33 mouse cellular contexts compared by ENCODE assay signal in genomic region chr6:52153270-52153669, GRCm38 (mm10). TPM values are rescaled to one million over a fixed set of nuclear protein-coding genes. Genes with fewer than 3 reads are reported as not detected.
DNase-seq lines count a peak whose midpoint lies in the region; ATAC-seq and TF ChIP-seq lines count a peak whose summit lies in the region.
"Had no signal": no experiment of that assay in that cellular context is flagged by ENCODE, and none has a peak within 500 bp of the region (broad histone marks: within the 10 kb centered on the region; RNA-seq: fewer than 3 reads in every experiment).

No protein-coding gene starts in this region.

- TF ChIP-seq POLR2A in liver, adult 2 months (IDR thresholded peaks at IDR 0.05; ENCODE audit: extremely low read depth, insufficient read depth, low read length), result no peak

- no peak overlapping the region for H3K27ac ChIP-seq in liver, adult 2 months (replicated peaks; ENCODE audit: insufficient read depth, low read depth, low read length)
- H3K27ac ChIP-seq in liver, embryonic 12.5 days, result no peak overlapping the region
- H3K27ac ChIP-seq in embryonic facial prominence, embryonic 11.5 days (replicated peaks; ENCODE audit: low read depth, low read length), result no peak overlapping the region
- no peak overlapping the region for H3K27ac ChIP-seq in forebrain, embryonic 11.5 days (ENCODE audit: low read depth, low read length)
- H3K27ac ChIP-seq: embryonic facial prominence, embryonic 15.5 days; heart, adult 2 months; heart, embryonic 13.5 days; hindbrain, embryonic 15.5 days; intestine, embryonic 15.5 days; limb, embryonic 12.5 days; liver, embryonic 13.5 days; stomach, embryonic 15.5 days had no signal

- no peaks in the 10 kb centered on the region for H3K79me2 ChIP-seq in liver, adult 2 months (ENCODE audit: control insufficient read depth, insufficient read depth, low read length)

- ATAC-seq in liver, embryonic 12.5 days, result no peak
- ATAC-seq in embryonic facial prominence, embryonic 11.5 days (replicated peaks; ENCODE audit: insufficient number of reproducible peaks, low FRiP score, low TSS enrichment, low read depth), result no peak
- no peak for ATAC-seq in forebrain, embryonic 11.5 days (replicated peaks; ENCODE audit: low FRiP score)
- ATAC-seq: forebrain, postnatal 0 days; intestine, embryonic 15.5 days; midbrain, embryonic 16.5 days had no signal

- H3K27me3 ChIP-seq in liver, adult 2 months (ENCODE audit: control insufficient read depth, insufficient read depth, low read length), result peaks cover 12% of the 10 kb centered on the region; the same call in 1 of the 2 replicates
- peaks cover 91% of the 10 kb centered on the region for H3K27me3 ChIP-seq in liver, embryonic 12.5 days (replicated peaks)
- H3K27me3 ChIP-seq in embryonic facial prominence, embryonic 11.5 days (ENCODE audit: control insufficient read depth, insufficient read depth, low read length), result peaks cover 76% of the 10 kb centered on the region
- H3K27me3 ChIP-seq in forebrain, embryonic 11.5 days (ENCODE audit: control insufficient read depth, insufficient read depth, low read length), result peaks cover 95% of the 10 kb centered on the region

- H3K9me3 ChIP-seq in liver, embryonic 12.5 days (replicated peaks), result no peaks in the 10 kb centered on the region
- H3K9me3 ChIP-seq in embryonic facial prominence, embryonic 11.5 days (replicated peaks; ENCODE audit: control insufficient read depth, low read length), result no peaks in the 10 kb centered on the region
- no peaks in the 10 kb centered on the region for H3K9me3 ChIP-seq in forebrain, embryonic 11.5 days (ENCODE audit: control insufficient read depth, low read length)
- H3K9me3 ChIP-seq: embryonic facial prominence, embryonic 15.5 days; heart, embryonic 13.5 days; hindbrain, embryonic 15.5 days; intestine, embryonic 15.5 days; limb, embryonic 12.5 days; liver, embryonic 13.5 days; stomach, embryonic 15.5 days had no signal

- DNase-seq in liver, adult 2 months (ENCODE audit: extremely low read depth, low read depth, low spot score), result peak; percentile 25
- DNase-seq in ES-CJ7 (ENCODE audit: low read depth, low spot score) (peak; percentile 66), R1 (ENCODE audit: low read depth, low spot score) (peak; percentile 63)
- DNase-seq in embryonic facial prominence, embryonic 11.5 days (ENCODE audit: low spot score), result peak; percentile 24
- no peak for DNase-seq in forebrain, embryonic 11.5 days (ENCODE audit: low spot score)
- DNase-seq in cerebellum, adult 18-20 months, result no peak
- DNase-seq: adrenal gland, postnatal 14 days; cerebellum, adult 9-11 months; forebrain, postnatal 0 days; gastrocnemius, postnatal 14 days; heart, adult 2 months; kidney, adult 8-10 months; kidney, postnatal 14 days; liver, embryonic 13.5 days; lung, adult 2 months; lung, postnatal 36 days; right cerebral cortex, adult 18-20 months; right cerebral cortex, postnatal 4 days; thymus, postnatal 4 days had no signal

- H3K4me2 ChIP-seq in liver, embryonic 12.5 days, result no peak overlapping the region
- H3K4me2 ChIP-seq in embryonic facial prominence, embryonic 11.5 days (ENCODE audit: low read depth, low read length), result no peak overlapping the region
- no peak overlapping the region for H3K4me2 ChIP-seq in forebrain, embryonic 11.5 days (ENCODE audit: low read depth, low read length, severe bottlenecking)
- H3K4me2 ChIP-seq: embryonic facial prominence, embryonic 15.5 days; heart, embryonic 13.5 days; hindbrain, embryonic 15.5 days; intestine, embryonic 15.5 days; limb, embryonic 12.5 days; liver, embryonic 13.5 days; stomach, embryonic 15.5 days had no signal

- TF ChIP-seq CTCF in liver, adult 2 months (IDR thresholded peaks at IDR 0.05; ENCODE audit: low read depth, low read length), result no peak

- no peak overlapping the region for H3K9ac ChIP-seq in liver, adult 2 months (ENCODE audit: low read depth, low read length)
- H3K9ac ChIP-seq in liver, embryonic 12.5 days, result no peak overlapping the region
- no peak overlapping the region for H3K9ac ChIP-seq in embryonic facial prominence, embryonic 11.5 days (replicated peaks; ENCODE audit: low read length)
- H3K9ac ChIP-seq in forebrain, embryonic 11.5 days (ENCODE audit: low read length), result no peak overlapping the region
- H3K9ac ChIP-seq: embryonic facial prominence, embryonic 15.5 days; forebrain, postnatal 0 days; heart, embryonic 13.5 days; hindbrain, embryonic 15.5 days; intestine, embryonic 15.5 days; limb, embryonic 12.5 days; liver, embryonic 13.5 days; stomach, embryonic 15.5 days had no signal

- H3K36me3 ChIP-seq in liver, adult 2 months (ENCODE audit: control insufficient read depth, insufficient read depth, low read length), result no peaks in the 10 kb centered on the region
- H3K36me3 ChIP-seq in liver, embryonic 12.5 days, result no peaks in the 10 kb centered on the region
- H3K36me3 ChIP-seq in embryonic facial prominence, embryonic 11.5 days (replicated peaks; ENCODE audit: control insufficient read depth, insufficient read depth, low read depth, low read length), result no peaks in the 10 kb centered on the region
- no peaks in the 10 kb centered on the region for H3K36me3 ChIP-seq in forebrain, embryonic 11.5 days (ENCODE audit: control insufficient read depth, insufficient read depth, low read length)
- H3K36me3 ChIP-seq: embryonic facial prominence, embryonic 15.5 days; heart, embryonic 13.5 days; hindbrain, embryonic 15.5 days; intestine, embryonic 15.5 days; limb, embryonic 12.5 days; liver, embryonic 13.5 days; stomach, embryonic 15.5 days had no signal

- H3K4me3 ChIP-seq in liver, adult 2 months (ENCODE audit: insufficient read depth, low read depth, low read length), result no peak overlapping the region
- H3K4me3 ChIP-seq in liver, embryonic 12.5 days, result no peak overlapping the region
- no peak overlapping the region for H3K4me3 ChIP-seq in embryonic facial prominence, embryonic 11.5 days (ENCODE audit: low read depth, low read length)
- H3K4me3 ChIP-seq in forebrain, embryonic 11.5 days (ENCODE audit: low read depth, low read length), result no peak overlapping the region
- H3K4me3 ChIP-seq: embryonic facial prominence, embryonic 15.5 days; heart, adult 2 months; heart, embryonic 13.5 days; hindbrain, embryonic 15.5 days; intestine, embryonic 15.5 days; limb, embryonic 12.5 days; liver, embryonic 13.5 days; megakaryocyte, embryonic 14.5 days; stomach, embryonic 15.5 days had no signal

- H3K4me1 ChIP-seq in liver, adult 2 months (ENCODE audit: control insufficient read depth, insufficient read depth, low read length), result no peaks in the 10 kb centered on the region
- no peaks in the 10 kb centered on the region; the same call in 1 of the 2 replicates for H3K4me1 ChIP-seq in liver, embryonic 12.5 days
- H3K4me1 ChIP-seq in embryonic facial prominence, embryonic 11.5 days (ENCODE audit: control insufficient read depth, insufficient read depth, low read length), result 0 out of 2 replicates have a peak, but pooled peaks cover 3% of the 10 kb centered on the region
- H3K4me1 ChIP-seq in forebrain, embryonic 11.5 days (replicated peaks; ENCODE audit: control insufficient read depth, insufficient read depth, low read length), result no peaks in the 10 kb centered on the region

- 18% methylated on average over 6 of the region's 6 CpGs for WGBS in liver, adult 2 months
- WGBS in liver, embryonic 12.5 days (ENCODE audit: insufficient replicate concordance), result 6% methylated on average over 6 of the region's 6 CpGs
- WGBS in embryonic facial prominence, embryonic 11.5 days, result under 1% methylated on average over 6 of the region's 6 CpGs
- WGBS in forebrain, embryonic 11.5 days, result under 1% methylated on average over 6 of the region's 6 CpGs

RNA-seq across cellular contexts. Expression of gene Hoxa1, which starts 4.8 kb away (rescaled TPM):
- 0.13 TPM in 1 of 2 replicates, not detected in the other for total RNA-seq in liver, adult 2 months (2014; rRNA removed)
- polyA plus RNA-seq in liver, adult 2 months (2012; rRNA removed), result 0.10 and 0.18 TPM in 2 replicates
- 1.0 and 1.1 TPM in 2 replicates for polyA plus RNA-seq in liver, embryonic 12.5 days (2016; fragmentation: Nextera tagmentation; extraction: Ambion mirVana)
- polyA plus RNA-seq in embryonic facial prominence, embryonic 11.5 days (2014; fragmentation: Nextera tagmentation; extraction: Ambion mirVana), result 1.1 TPM in 2 replicates
- polyA plus RNA-seq in forebrain, embryonic 11.5 days (2014; fragmentation: Nextera tagmentation; extraction: Ambion mirVana), result 0.43 TPM in 1 of 2 replicates, not detected in the other
- total RNA-seq: common myeloid progenitor, adult 5-6 weeks; layer of hippocampus, adult 18-20 months; layer of hippocampus, postnatal 14 days; left cerebral cortex, adult 8-10 months had no signal
- polyA plus RNA-seq: forebrain, postnatal 0 days; midbrain, embryonic 16.5 days had no signal

RNA-seq across cellular contexts. Expression of gene Hoxa2, which starts 11.4 kb away (rescaled TPM):
- total RNA-seq in liver, adult 2 months (2014; rRNA removed), result 0.09 and 0.40 TPM in 2 replicates
- 0.27 and 0.34 TPM in 2 replicates for polyA plus RNA-seq in liver, adult 2 months (2012; rRNA removed)
- 1.4 TPM in 2 replicates for polyA plus RNA-seq in liver, embryonic 12.5 days (2016; fragmentation: Nextera tagmentation; extraction: Ambion mirVana)
- 19.4 and 24.1 TPM in 2 replicates for polyA plus RNA-seq in embryonic facial prominence, embryonic 11.5 days (2014; fragmentation: Nextera tagmentation; extraction: Ambion mirVana)
- polyA plus RNA-seq in forebrain, embryonic 11.5 days (2014; fragmentation: Nextera tagmentation; extraction: Ambion mirVana), result not detected in 2 replicates
- total RNA-seq: common myeloid progenitor, adult 5-6 weeks; forebrain, postnatal 0 days; layer of hippocampus, adult 18-20 months; layer of hippocampus, postnatal 14 days; left cerebral cortex, adult 8-10 months had no signal
- polyA plus RNA-seq: forebrain, postnatal 0 days had no signal

RNA-seq across cellular contexts. Expression of gene 5730596B20Rik, which starts 24.0 kb away (rescaled TPM):
- total RNA-seq in liver, adult 2 months (2014; rRNA removed), result 0.09 TPM in 1 of 2 replicates, not detected in the other
- 0.02 TPM in 2 replicates for polyA plus RNA-seq in liver, adult 2 months (2012; rRNA removed)
- 0.29 TPM in 2 replicates for polyA plus RNA-seq in liver, embryonic 12.5 days (2016; fragmentation: Nextera tagmentation; extraction: Ambion mirVana)
- 0.13 and 0.22 TPM in 2 replicates for polyA plus RNA-seq in embryonic facial prominence, embryonic 11.5 days (2014; fragmentation: Nextera tagmentation; extraction: Ambion mirVana)
- polyA plus RNA-seq in forebrain, embryonic 11.5 days (2014; fragmentation: Nextera tagmentation; extraction: Ambion mirVana), result not detected in 2 replicates
- total RNA-seq: common myeloid progenitor, adult 5-6 weeks; forebrain, postnatal 0 days; heart, adult 2 months; heart, postnatal 25 days; layer of hippocampus, adult 18-20 months; layer of hippocampus, postnatal 14 days; left cerebral cortex, adult 8-10 months had no signal
- polyA plus RNA-seq: embryonic facial prominence, embryonic 15.5 days; forebrain, postnatal 0 days; heart, adult 2 months; midbrain, embryonic 16.5 days had no signal

RNA-seq across cellular contexts. Expression of gene Hoxa4, which starts 38.3 kb away (rescaled TPM):
- total RNA-seq in liver, adult 2 months (2014; rRNA removed), result 0.28 TPM in 1 of 2 replicates, not detected in the other
- polyA plus RNA-seq in liver, adult 2 months (2012; rRNA removed), result 0.23 and 0.39 TPM in 2 replicates
- 0.79 and 0.92 TPM in 2 replicates for polyA plus RNA-seq in liver, embryonic 12.5 days (2016; fragmentation: Nextera tagmentation; extraction: Ambion mirVana)
- polyA plus RNA-seq in embryonic facial prominence, embryonic 11.5 days (2014; fragmentation: Nextera tagmentation; extraction: Ambion mirVana), result 0.31 and 0.34 TPM in 2 replicates
- not detected in 2 replicates for polyA plus RNA-seq in forebrain, embryonic 11.5 days (2014; fragmentation: Nextera tagmentation; extraction: Ambion mirVana)
- total RNA-seq: forebrain, postnatal 0 days; layer of hippocampus, adult 18-20 months; layer of hippocampus, postnatal 14 days; left cerebral cortex, adult 8-10 months had no signal
- polyA plus RNA-seq: forebrain, postnatal 0 days; midbrain, embryonic 16.5 days had no signal

RNA-seq across cellular contexts. Expression of gene Hoxa5, which starts 51.1 kb away (rescaled TPM):
- total RNA-seq in liver, adult 2 months (2014; rRNA removed), result 0.28 and 0.40 TPM in 2 replicates
- polyA plus RNA-seq in liver, adult 2 months (2012; rRNA removed), result 0.10 and 0.16 TPM in 2 replicates
- polyA plus RNA-seq in liver, embryonic 12.5 days (2016; fragmentation: Nextera tagmentation; extraction: Ambion mirVana), result 2.1 and 3.1 TPM in 2 replicates
- polyA plus RNA-seq in embryonic facial prominence, embryonic 11.5 days (2014; fragmentation: Nextera tagmentation; extraction: Ambion mirVana), result 0.39 and 1.4 TPM in 2 replicates
- not detected in 2 replicates for polyA plus RNA-seq in forebrain, embryonic 11.5 days (2014; fragmentation: Nextera tagmentation; extraction: Ambion mirVana)
- total RNA-seq: forebrain, postnatal 0 days; layer of hippocampus, adult 18-20 months; layer of hippocampus, postnatal 14 days; left cerebral cortex, adult 8-10 months had no signal
- polyA plus RNA-seq: forebrain, postnatal 0 days; midbrain, embryonic 16.5 days had no signal

Comparison
In these comparisons a context has a peak if more than half of its experiments do, and no peak if none do; other contexts are left out.
1. DNase-seq: peak in liver, adult 2 months (single experiment), ES-CJ7 (single experiment), R1 (single experiment) and embryonic facial prominence, embryonic 11.5 days (single experiment); none in forebrain, embryonic 11.5 days (single experiment) and cerebellum, adult 18-20 months (0 of 2).